Mouse (Mus musculus) erythroid progenitor cell, adult 5-6 weeks (primary cell): ENCODE measurements around the gene Tomm34. TPM values are rescaled to one million over a fixed set of nuclear protein-coding genes. Genes with fewer than 3 reads are reported as not detected.

Experiments
- ATAC-seq: replicated peaks from 2 replicates; pipeline ENCODE4 v1.8.0; 2016; ENCODE audit warnings: moderate number of reproducible peaks, mild to moderate bottlenecking, moderate TSS enrichment, inconsistent platforms; ENCODE audit not compliant: poor library complexity, low FRiP score, severe bottlenecking
- total RNA-seq, 2 experiments: library from RNA; stranded (forward) in 1 of 2; stranded (reverse) in 1 of 2; fragments of 150-400 nt in 1 of 2; fragments of 186-747, 209-891 nt in 1 of 2; gene quantifications; 2 replicates each; pipeline versions ENCODE4 v1.2.3 to v1.2.4; 2015 to 2017; ENCODE audit warnings: low replicate concordance in 2 of 2

Gene Tomm34
- total RNA-seq, 2 experiments from 2014 or later, result 10.2 to 21.8 TPM

- ATAC-seq, result no peak
These were observed 48.9 kb downstream of the Tomm34 start for GRCm38 (mm10) chr2:164022104-164022503.

- no peak for ATAC-seq
These were observed 51.0 kb downstream of the Tomm34 start for GRCm38 (mm10) chr2:164019943-164020342.

- no peak for ATAC-seq
These were observed 52.1 kb downstream of the Tomm34 start for GRCm38 (mm10) chr2:164018910-164019309.

- ATAC-seq, result no peak
These were observed 55.7 kb downstream of the Tomm34 start for GRCm38 (mm10) chr2:164015304-164015703.

- no peak for ATAC-seq
These were observed 60.0 kb downstream of the Tomm34 start for GRCm38 (mm10) chr2:164010944-164011343.

GRCm38 (mm10) chr2:164010496-164010895 is 60.5 kb downstream of the Tomm34 start:
- ATAC-seq, result no peak

- no peak for ATAC-seq
These were observed 61.7 kb downstream of the Tomm34 start for GRCm38 (mm10) chr2:164009227-164009626.

GRCm38 (mm10) chr2:164007987-164008545 is 62.9 kb downstream of the Tomm34 start:
- no peak for ATAC-seq

- ATAC-seq, result no peak
These were observed 63.4 kb downstream of the Tomm34 start for GRCm38 (mm10) chr2:164007547-164007946.

- ATAC-seq, result no peak
These were observed 64.0 kb downstream of the Tomm34 start for GRCm38 (mm10) chr2:164006932-164007331.

GRCm38 (mm10) chr2:164004503-164004902 is 66.5 kb downstream of the Tomm34 start:
- no peak for ATAC-seq

Other genes starting within 250 kb of the Tomm34 start
- gene Kcnk15, start 217.5 kb downstream of the Tomm34 start, total RNA-seq (2015; ENCODE audit: low replicate concordance), result not detected in 2 replicates
- gene Kcnk15, start 217.5 kb downstream of the Tomm34 start, total RNA-seq (2017; ENCODE audit: low replicate concordance), result not detected in 2 replicates
- not detected in 2 replicates for gene Rims4, start 152.5 kb downstream of the Tomm34 start, total RNA-seq (2015; ENCODE audit: low replicate concordance)
- gene Rims4, start 152.5 kb downstream of the Tomm34 start, total RNA-seq (2017; ENCODE audit: low replicate concordance), result not detected in 2 replicates
- 59.1 and 59.9 TPM in 2 replicates for gene Ywhab, start 76.2 kb downstream of the Tomm34 start, total RNA-seq (2015; ENCODE audit: low replicate concordance)
- gene Ywhab, start 76.2 kb downstream of the Tomm34 start, total RNA-seq (2017; ENCODE audit: low replicate concordance), result 33.0 and 34.5 TPM in 2 replicates
- 3.6 TPM in 1 of 2 replicates, not detected in the other for gene Pabpc1l, start 45.7 kb downstream of the Tomm34 start, total RNA-seq (2015; ENCODE audit: low replicate concordance)
- not detected in 2 replicates for gene Pabpc1l, start 45.7 kb downstream of the Tomm34 start, total RNA-seq (2017; ENCODE audit: low replicate concordance)
- 58.7 and 62.5 TPM in 2 replicates for gene Stk4, start 847 bp downstream of the Tomm34 start, total RNA-seq (2015; ENCODE audit: low replicate concordance)
- gene Stk4, start 847 bp downstream of the Tomm34 start, total RNA-seq (2017; ENCODE audit: low replicate concordance), result 40.8 and 74.2 TPM in 2 replicates
- not detected in 2 replicates for gene Kcns1, start 99.9 kb upstream of the Tomm34 start, total RNA-seq (2015; ENCODE audit: low replicate concordance)
- gene Kcns1, start 99.9 kb upstream of the Tomm34 start, total RNA-seq (2017; ENCODE audit: low replicate concordance), result not detected in 2 replicates
- not detected in 2 replicates for gene Wfdc5, start 111.6 kb upstream of the Tomm34 start, total RNA-seq (2015; ENCODE audit: low replicate concordance)
- not detected in 2 replicates for gene Wfdc5, start 111.6 kb upstream of the Tomm34 start, total RNA-seq (2017; ENCODE audit: low replicate concordance)
- gene Wfdc12, start 119.4 kb upstream of the Tomm34 start, total RNA-seq (2015; ENCODE audit: low replicate concordance), result not detected in 2 replicates
- not detected in 2 replicates for gene Wfdc12, start 119.4 kb upstream of the Tomm34 start, total RNA-seq (2017; ENCODE audit: low replicate concordance)
- not detected in 2 replicates for gene Wfdc15a, start 129.0 kb upstream of the Tomm34 start, total RNA-seq (2015; ENCODE audit: low replicate concordance)
- gene Wfdc15a, start 129.0 kb upstream of the Tomm34 start, total RNA-seq (2017; ENCODE audit: low replicate concordance), result not detected in 2 replicates
- gene Wfdc15b, start 150.5 kb upstream of the Tomm34 start, total RNA-seq (2015; ENCODE audit: low replicate concordance), result not detected in 2 replicates
- not detected in 2 replicates for gene Wfdc15b, start 150.5 kb upstream of the Tomm34 start, total RNA-seq (2017; ENCODE audit: low replicate concordance)
- gene Svs2, start 167.3 kb upstream of the Tomm34 start, total RNA-seq (2015; ENCODE audit: low replicate concordance), result not detected in 2 replicates
- not detected in 2 replicates for gene Svs2, start 167.3 kb upstream of the Tomm34 start, total RNA-seq (2017; ENCODE audit: low replicate concordance)
- not detected in 2 replicates for gene Svs3b, start 185.5 kb upstream of the Tomm34 start, total RNA-seq (2015; ENCODE audit: low replicate concordance)
- not detected in 2 replicates for gene Svs3b, start 185.5 kb upstream of the Tomm34 start, total RNA-seq (2017; ENCODE audit: low replicate concordance)
- not detected in 2 replicates for gene Svs4, start 207.3 kb upstream of the Tomm34 start, total RNA-seq (2015; ENCODE audit: low replicate concordance)
- not detected in 2 replicates for gene Svs4, start 207.3 kb upstream of the Tomm34 start, total RNA-seq (2017; ENCODE audit: low replicate concordance)
- gene Svs3a, start 218.1 kb upstream of the Tomm34 start, total RNA-seq (2015; ENCODE audit: low replicate concordance), result not detected in 2 replicates
- not detected in 2 replicates for gene Svs3a, start 218.1 kb upstream of the Tomm34 start, total RNA-seq (2017; ENCODE audit: low replicate concordance)
- gene Svs6, start 245.6 kb upstream of the Tomm34 start, total RNA-seq (2015; ENCODE audit: low replicate concordance), result not detected in 2 replicates
- not detected in 2 replicates for gene Svs6, start 245.6 kb upstream of the Tomm34 start, total RNA-seq (2017; ENCODE audit: low replicate concordance)